Comparison of ENCODE assay signal across 17 mouse cellular contexts in the genomic region with DNA sequence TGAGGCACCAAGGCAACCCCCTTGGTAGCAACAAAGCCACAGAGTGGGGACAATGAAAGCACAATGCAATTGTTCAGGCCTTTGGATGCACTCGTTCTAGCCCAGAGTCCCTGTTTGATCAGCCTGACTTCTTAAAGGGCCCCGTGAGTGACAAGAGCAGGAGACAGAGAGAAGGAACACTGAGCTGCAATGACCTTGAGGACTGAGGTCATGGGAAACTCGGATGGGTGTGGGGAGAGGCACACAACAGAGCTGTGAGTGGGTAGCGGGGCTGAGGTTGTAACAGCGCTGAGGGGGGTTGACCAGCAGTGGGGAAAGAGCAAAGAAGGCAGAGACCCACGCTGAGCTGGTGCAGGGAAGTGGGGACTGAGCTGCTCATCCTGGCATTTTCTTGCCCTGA.
A peak's percentile ranks its signal among the peaks of the same experiment; 100 is the strongest.
DNase-seq lines count a peak whose midpoint lies in the region; ATAC-seq and TF ChIP-seq lines count a peak whose summit lies in the region.
"Had no signal": no experiment of that assay in that cellular context is flagged by ENCODE, and none has a peak within 500 bp of the region (broad histone marks: within the 10 kb centered on the region; RNA-seq: fewer than 3 reads in every experiment).

No protein-coding gene starts in this region.

- no peak for TF ChIP-seq CTCF in heart, adult 2 months (IDR thresholded peaks at IDR 0.05)

- DNase-seq in heart, embryonic 10.5 days (ENCODE audit: low spot score) = no peak
- DNase-seq in heart, adult 2 months = no peak
- DNase-seq in R1 (ENCODE audit: low read depth, low spot score) = peak; percentile 2
- DNase-seq in embryo, embryonic 11 days = peak; percentile 31
- no peak for DNase-seq in gastrocnemius, postnatal 25 days
- DNase-seq: cerebellum, adult 9-10 months; forebrain, postnatal 0 days; gastrocnemius, postnatal 14 days; heart, adult 18-20 months; kidney, postnatal 25 days; liver, embryonic 13.5 days; lung, adult 2 months had no signal

- intact Hi-C loops in heart, adult 2 months (cut with DNase I) = no loop called here

- H3K27ac ChIP-seq in heart, embryonic 10.5 days = 0 out of 2 replicates have a peak overlapping the region, but pooled peaks have one; percentile 30
- H3K27ac ChIP-seq in heart, adult 2 months = no peak overlapping the region
- H3K27ac ChIP-seq: liver, embryonic 13.5 days; stomach, postnatal 0 days had no signal

- WGBS in heart, embryonic 10.5 days = 48% methylated on average over 6 of the region's 6 CpGs
- WGBS in heart, adult 2 months = 62% methylated on average over 6 of the region's 6 CpGs

- no peak for ATAC-seq in megakaryocyte, adult 5-6 weeks (ENCODE audit: poor library complexity, severe bottlenecking)
- ATAC-seq: CD4-positive, CD25-positive, alpha-beta regulatory T cell, adult 4 months; forebrain, postnatal 0 days; intestine, postnatal 0 days had no signal

- TF ChIP-seq POLR2A in heart, adult 2 months (IDR thresholded peaks at IDR 0.05; ENCODE audit: insufficient read depth, low read depth, low read length) = no peak

- H3K9me3 ChIP-seq in heart, embryonic 10.5 days = no peaks in the 10 kb centered on the region
- peaks cover 32% of the 10 kb centered on the region for H3K9me3 ChIP-seq in megakaryocyte, embryonic 14.5 days
- H3K9me3 ChIP-seq: liver, embryonic 13.5 days had no signal

- no peaks in the 10 kb centered on the region for H3K79me2 ChIP-seq in heart, adult 2 months (replicated peaks; ENCODE audit: control insufficient read depth, insufficient read depth, low read length)

- no peaks in the 10 kb centered on the region for H3K36me3 ChIP-seq in heart, embryonic 10.5 days
- H3K36me3 ChIP-seq in heart, adult 2 months (ENCODE audit: control insufficient read depth, insufficient read depth, low read length) = no peaks in the 10 kb centered on the region
- no peaks in the 10 kb centered on the region for H3K36me3 ChIP-seq in megakaryocyte, embryonic 14.5 days (replicated peaks; ENCODE audit: low read length)
- H3K36me3 ChIP-seq: liver, embryonic 13.5 days had no signal

- TF ChIP-seq EP300 in heart, adult 2 months (IDR thresholded peaks at IDR 0.05; ENCODE audit: insufficient read depth, low read depth, low read length) = no peak

- peaks cover 24% of the 10 kb centered on the region for H3K4me1 ChIP-seq in heart, embryonic 10.5 days
- no peaks in the 10 kb centered on the region for H3K4me1 ChIP-seq in heart, adult 2 months (ENCODE audit: control insufficient read depth, insufficient read depth, low read length)
- H3K4me1 ChIP-seq in megakaryocyte, embryonic 14.5 days = no peaks in the 10 kb centered on the region
- H3K4me1 ChIP-seq: liver, embryonic 13.5 days had no signal

- no peaks in the 10 kb centered on the region for H3K27me3 ChIP-seq in heart, embryonic 10.5 days (ENCODE audit: insufficient read depth, poor library complexity, severe bottlenecking)
- H3K27me3 ChIP-seq in heart, adult 2 months (ENCODE audit: control insufficient read depth, insufficient read depth, low read length) = no peaks in the 10 kb centered on the region
- no peaks in the 10 kb centered on the region for H3K27me3 ChIP-seq in megakaryocyte, embryonic 14.5 days (replicated peaks)
- H3K27me3 ChIP-seq: liver, embryonic 13.5 days had no signal

- no peak overlapping the region for H3K4me3 ChIP-seq in heart, embryonic 10.5 days
- H3K4me3 ChIP-seq in heart, adult 2 months = no peak overlapping the region
- H3K4me3 ChIP-seq in megakaryocyte, embryonic 14.5 days (replicated peaks) = peak overlapping the region; percentile 23
- H3K4me3 ChIP-seq: liver, embryonic 13.5 days had no signal

- H3K9ac ChIP-seq in heart, adult 2 months (ENCODE audit: low read depth, low read length) = no peak overlapping the region
- H3K9ac ChIP-seq: forebrain, postnatal 0 days; liver, embryonic 13.5 days had no signal

Comparison
In these comparisons a context has a peak if more than half of its experiments do, and no peak if none do; other contexts are left out.
1. DNase-seq: peak in R1 (single experiment) and embryo, embryonic 11 days (single experiment); none in heart, embryonic 10.5 days (single experiment), heart, adult 2 months (0 of 2) and gastrocnemius, postnatal 25 days (single experiment).